Mouse (Mus musculus): ENCODE results near the gene Myo18a. TPM values are rescaled to one million over a fixed set of nuclear protein-coding genes. Genes with fewer than 3 reads are reported as not detected.

Gene Myo18a
- polyA plus RNA-seq, 1 experiment = 57.0 TPM

DNA sequence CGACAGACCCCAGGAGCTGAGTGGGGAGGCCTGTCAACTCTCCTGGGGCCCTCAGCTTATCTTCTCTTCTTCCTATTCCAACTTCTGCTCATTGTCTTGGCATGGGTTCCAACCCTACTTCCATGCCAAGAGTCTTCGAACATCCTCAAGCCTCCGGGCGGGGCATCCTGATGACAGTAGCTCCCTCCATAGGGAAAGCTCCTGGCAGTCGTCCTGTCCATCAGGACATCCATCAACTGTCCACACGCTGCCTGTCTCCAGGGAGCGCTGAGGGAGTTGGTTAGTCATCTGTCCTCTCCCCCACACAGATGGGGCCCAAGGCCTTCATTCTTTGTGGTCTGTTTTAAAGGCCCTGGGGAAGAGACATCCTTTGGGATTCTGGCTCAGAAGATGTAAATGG, 18.0 kb downstream of the Myo18a start:
- no peak overlapping the region for H3K4me3 ChIP-seq (ENCODE audit: insufficient read depth, poor library complexity, severe bottlenecking)
- TF ChIP-seq MAX (IDR thresholded peaks at IDR 0.05) (peak; percentile 71), USF1 (IDR thresholded peaks at IDR 0.05; ENCODE audit: low read depth) (peak; percentile 14), FOSL1 (IDR thresholded peaks at IDR 0.05; ENCODE audit: insufficient read depth, low read length, poor library complexity, severe bottlenecking) (peak; percentile 26), MYOD1 (IDR thresholded peaks at IDR 0.05; ENCODE audit: control insufficient read depth, insufficient read length, low read depth) (peak; percentile 70), CEBPB (IDR thresholded peaks at IDR 0.05; ENCODE audit: low read depth) (peak; percentile 78), CTCF (IDR thresholded peaks at IDR 0.05; ENCODE audit: control insufficient read depth, insufficient read depth, insufficient read length) (no peak)
- H3K27me3 ChIP-seq (ENCODE audit: control insufficient read depth, insufficient read depth, insufficient read length) = no peaks in the 10 kb centered on the region
- H3ac ChIP-seq (ENCODE audit: control insufficient read depth, insufficient read length, low read depth) = no peak overlapping the region
- peaks cover 22% of the 10 kb centered on the region for H3K36me3 ChIP-seq (ENCODE audit: control insufficient read depth, insufficient read depth)
- H3K79me2 ChIP-seq (ENCODE audit: control insufficient read depth, insufficient read depth) = peaks cover 83% of the 10 kb centered on the region
- peaks cover 40% of the 10 kb centered on the region for H3K79me3 ChIP-seq (ENCODE audit: low read depth)

GRCm38 (mm10) chr11:77782104-77782815, 19.2 kb downstream of the Myo18a start:
- H3K36me3 ChIP-seq (ENCODE audit: control insufficient read depth, insufficient read depth) = peaks cover 19% of the 10 kb centered on the region
- no peak overlapping the region for H3ac ChIP-seq (ENCODE audit: control insufficient read depth, insufficient read length, low read depth)
- no peak for TF ChIP-seq CEBPB (IDR thresholded peaks at IDR 0.05; ENCODE audit: low read depth)
- no peak for TF ChIP-seq MYOG (IDR thresholded peaks at IDR 0.05; ENCODE audit: control insufficient read depth, extremely low read depth, insufficient read length)
- no peak for TF ChIP-seq MYOD1 (IDR thresholded peaks at IDR 0.05; ENCODE audit: control insufficient read depth, insufficient read length, low read depth)
- no peak for TF ChIP-seq CTCF (IDR thresholded peaks at IDR 0.05; ENCODE audit: control insufficient read depth, insufficient read depth, insufficient read length)
- TF ChIP-seq FOSL1 (IDR thresholded peaks at IDR 0.05; ENCODE audit: insufficient read depth, low read length, poor library complexity, severe bottlenecking) = no peak
- H3K79me3 ChIP-seq (ENCODE audit: low read depth) = peaks cover 40% of the 10 kb centered on the region
- H3K79me2 ChIP-seq (ENCODE audit: control insufficient read depth, insufficient read depth) = peaks cover 83% of the 10 kb centered on the region
- no peak overlapping the region for H3K4me3 ChIP-seq (ENCODE audit: insufficient read depth, poor library complexity, severe bottlenecking)
- no peaks in the 10 kb centered on the region for H3K27me3 ChIP-seq (ENCODE audit: control insufficient read depth, insufficient read depth, insufficient read length)

DNA sequence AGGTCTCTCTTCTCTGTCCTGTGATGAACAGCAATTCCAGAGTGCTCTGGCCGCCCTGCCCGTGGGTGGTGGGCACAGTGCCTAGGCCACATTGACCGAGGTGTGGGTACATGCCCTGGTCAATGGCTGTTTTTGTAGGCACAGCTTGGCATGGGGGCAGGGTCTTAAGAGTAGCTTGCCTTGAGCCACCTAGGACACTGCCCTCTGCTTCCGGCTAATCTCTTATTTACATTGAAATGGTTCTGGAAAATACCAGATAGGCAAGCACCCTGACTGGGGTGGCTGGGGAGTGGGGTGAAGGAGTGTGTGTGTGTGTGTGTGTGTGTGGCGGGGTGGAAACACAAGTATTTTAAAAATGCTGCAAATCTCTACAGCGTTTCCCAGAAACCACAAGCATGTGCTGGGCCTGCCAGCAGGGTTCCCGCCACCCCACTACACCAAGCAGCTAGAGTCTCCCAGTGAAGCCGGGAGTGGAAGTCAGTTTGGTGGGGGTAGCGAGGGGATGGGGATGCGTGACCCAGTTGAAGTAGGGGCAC, 20.2 kb downstream of the Myo18a start:
- H3K27me3 ChIP-seq (ENCODE audit: control insufficient read depth, insufficient read depth, insufficient read length) = no peaks in the 10 kb centered on the region
- peak overlapping the region; percentile 51 for H3ac ChIP-seq (ENCODE audit: control insufficient read depth, insufficient read length, low read depth)
- H3K36me3 ChIP-seq (ENCODE audit: control insufficient read depth, insufficient read depth) = peaks cover 9% of the 10 kb centered on the region
- H3K79me3 ChIP-seq (ENCODE audit: low read depth) = peaks cover 43% of the 10 kb centered on the region
- H3K4me3 ChIP-seq (ENCODE audit: insufficient read depth, poor library complexity, severe bottlenecking) = no peak overlapping the region
- peaks cover 83% of the 10 kb centered on the region for H3K79me2 ChIP-seq (ENCODE audit: control insufficient read depth, insufficient read depth)
- peak; percentile 93 for TF ChIP-seq MAX (IDR thresholded peaks at IDR 0.05)
- no peak for TF ChIP-seq USF1 (IDR thresholded peaks at IDR 0.05; ENCODE audit: low read depth)
- no peak for TF ChIP-seq CTCF (IDR thresholded peaks at IDR 0.05; ENCODE audit: control insufficient read depth, insufficient read depth, insufficient read length)
- no peak for TF ChIP-seq MYOG (IDR thresholded peaks at IDR 0.05; ENCODE audit: control insufficient read depth, extremely low read depth, insufficient read length)
- peak; percentile 7 for TF ChIP-seq FOSL1 (IDR thresholded peaks at IDR 0.05; ENCODE audit: insufficient read depth, low read length, poor library complexity, severe bottlenecking)
- no peak for TF ChIP-seq CEBPB (IDR thresholded peaks at IDR 0.05; ENCODE audit: low read depth)
- TF ChIP-seq MYOD1 (IDR thresholded peaks at IDR 0.05; ENCODE audit: control insufficient read depth, insufficient read length, low read depth) = peak; percentile 26

- peak; percentile 1 for TF ChIP-seq MYOD1 (IDR thresholded peaks at IDR 0.05; ENCODE audit: control insufficient read depth, insufficient read length, low read depth)
- no peak for TF ChIP-seq FOSL1 (IDR thresholded peaks at IDR 0.05; ENCODE audit: insufficient read depth, low read length, poor library complexity, severe bottlenecking)
- TF ChIP-seq CTCF (IDR thresholded peaks at IDR 0.05; ENCODE audit: control insufficient read depth, insufficient read depth, insufficient read length) = peak; percentile 35
- Histone ChIP-seq H3ac (ENCODE audit: control insufficient read depth, insufficient read length, low read depth) (peak overlapping the region; percentile 51), H3K36me3 (ENCODE audit: control insufficient read depth, insufficient read depth) (peaks cover 3% of the 10 kb centered on the region), H3K4me3 (ENCODE audit: insufficient read depth, poor library complexity, severe bottlenecking) (no peak overlapping the region), H3K27me3 (ENCODE audit: control insufficient read depth, insufficient read depth, insufficient read length) (no peaks in the 10 kb centered on the region), H3K79me2 (ENCODE audit: control insufficient read depth, insufficient read depth) (peaks cover 83% of the 10 kb centered on the region), H3K79me3 (ENCODE audit: low read depth) (peaks cover 46% of the 10 kb centered on the region)
Measured at GRCm38 (mm10) chr11:77783747-77784646, 21.0 kb downstream of the Myo18a start.

GRCm38 (mm10) chr11:77784894-77785293, 21.8 kb downstream of the Myo18a start:
- TF ChIP-seq MYOG (IDR thresholded peaks at IDR 0.05; ENCODE audit: control insufficient read depth, extremely low read depth, insufficient read length) = no peak
- Histone ChIP-seq H3K36me3 (ENCODE audit: control insufficient read depth, insufficient read depth) (no peaks in the 10 kb centered on the region), H3K79me3 (ENCODE audit: low read depth) (peaks cover 43% of the 10 kb centered on the region)

More at GRCm38 (mm10) chr11:77784894-77785293, 21.8 kb downstream of the Myo18a start:
- no peak overlapping the region for H3K4me3 ChIP-seq (ENCODE audit: insufficient read depth, poor library complexity, severe bottlenecking)
- peaks cover 83% of the 10 kb centered on the region for H3K79me2 ChIP-seq (ENCODE audit: control insufficient read depth, insufficient read depth)
- no peaks in the 10 kb centered on the region for H3K27me3 ChIP-seq (ENCODE audit: control insufficient read depth, insufficient read depth, insufficient read length)
- no peak overlapping the region for H3ac ChIP-seq (ENCODE audit: control insufficient read depth, insufficient read length, low read depth)
